ENCODE assay signal across 27 mouse cellular contexts in genomic region chr8:123025951-123026351, GRCm38 (mm10). TPM values are rescaled to one million over a fixed set of nuclear protein-coding genes. Genes with fewer than 3 reads are reported as not detected.
DNase-seq lines count a peak whose midpoint lies in the region; ATAC-seq and TF ChIP-seq lines count a peak whose summit lies in the region.
"Had no signal": no experiment of that assay in that cellular context is flagged by ENCODE, and none has a peak within 500 bp of the region (broad histone marks: within the 10 kb centered on the region; RNA-seq: fewer than 3 reads in every experiment).

No protein-coding gene starts in this region.

- H3K4me1 ChIP-seq in spleen, adult 2 months (ENCODE audit: control insufficient read depth, insufficient read depth, insufficient read length) = peaks cover 34% of the 10 kb centered on the region
- H3K4me1 ChIP-seq in forebrain, embryonic 10.5 days = peaks cover 8% of the 10 kb centered on the region
- H3K4me1 ChIP-seq: embryonic facial prominence, embryonic 12.5 days had no signal

- TF ChIP-seq CTCF in spleen, adult 2 months (IDR thresholded peaks at IDR 0.05; ENCODE audit: extremely low read depth, insufficient read depth, insufficient read length, insufficient replicate concordance) = no peak

- H3K27me3 ChIP-seq in spleen, adult 2 months (ENCODE audit: control insufficient read depth, insufficient read depth, low read length) = no peaks in the 10 kb centered on the region
- no peaks in the 10 kb centered on the region for H3K27me3 ChIP-seq in forebrain, embryonic 10.5 days (ENCODE audit: poor library complexity, severe bottlenecking)
- H3K27me3 ChIP-seq: embryonic facial prominence, embryonic 12.5 days; forebrain, embryonic 13.5 days; intestine, embryonic 15.5 days; liver, embryonic 15.5 days; midbrain, embryonic 12.5 days had no signal

- 47% methylated on average over 3 of the region's 3 CpGs for WGBS in spleen, adult 2 months
- WGBS in forebrain, embryonic 10.5 days = 91% methylated on average over 3 of the region's 3 CpGs

- no peaks in the 10 kb centered on the region for H3K9me3 ChIP-seq in forebrain, embryonic 10.5 days
- H3K9me3 ChIP-seq: embryonic facial prominence, embryonic 12.5 days; forebrain, embryonic 13.5 days; heart, embryonic 10.5 days; intestine, embryonic 15.5 days; liver, embryonic 15.5 days; midbrain, embryonic 12.5 days had no signal

- ATAC-seq in inflammation-experienced regulatory T-cells, adult 6 months = peak; percentile 39
- peak; percentile 35 for ATAC-seq in neutrophil, adult 5-6 weeks (ENCODE audit: extremely low read depth, insufficient number of reproducible peaks, low FRiP score, poor library complexity, severe bottlenecking)
- ATAC-seq: forebrain, embryonic 13.5 days; intestine, embryonic 15.5 days had no signal

- H3K4me3 ChIP-seq in spleen, adult 2 months (ENCODE audit: extremely low read depth, insufficient read depth, insufficient read length) = no peak overlapping the region
- H3K4me3 ChIP-seq in forebrain, embryonic 10.5 days = no peak overlapping the region
- H3K4me3 ChIP-seq: embryonic facial prominence, embryonic 12.5 days; erythroblast, embryonic 14.5 days; forebrain, embryonic 13.5 days; heart, embryonic 10.5 days; intestine, embryonic 15.5 days; left cerebral cortex, adult 2 months; liver, embryonic 15.5 days; midbrain, embryonic 12.5 days had no signal

- DNase-seq in spleen, adult 2 months (ENCODE audit: low read depth in 1 of 2, low spot score in 2 of 2) = no peak
- no peak for DNase-seq in spleen, postnatal 10 days (ENCODE audit: low spot score in 2 of 2)
- peak; percentile 71 for DNase-seq in T-cell, adult 2 months (ENCODE audit: low spot score)
- no peak for DNase-seq in heart, adult 8-10 months (ENCODE audit: low spot score)
- no peak for DNase-seq in embryo, embryonic 10 days (ENCODE audit: low spot score)
- no peak for DNase-seq in forebrain, embryonic 10.5 days (ENCODE audit: extremely low spot score, low spot score)
- DNase-seq: B cell, adult 2 months; cerebellum, adult 18-20 months; cerebellum, postnatal 14 days; heart, postnatal 4 days; kidney, adult 8-10 months; kidney, postnatal 36 days; retina, postnatal 1 day; right cerebral cortex, postnatal 25 days; spleen, adult 18-20 months; thymus, postnatal 25 days had no signal

- TF ChIP-seq POLR2A in spleen, adult 2 months (IDR thresholded peaks at IDR 0.05; ENCODE audit: low read depth, low read length) = no peak

- H3K36me3 ChIP-seq in spleen, adult 2 months (ENCODE audit: control insufficient read depth, insufficient read depth, low read length) = no peaks in the 10 kb centered on the region
- peaks cover 30% of the 10 kb centered on the region for H3K36me3 ChIP-seq in forebrain, embryonic 10.5 days (replicated peaks)
- H3K36me3 ChIP-seq: embryonic facial prominence, embryonic 12.5 days; intestine, embryonic 15.5 days; liver, embryonic 15.5 days had no signal

- peak overlapping the region; percentile 10; the same call in 1 of the 2 replicates for H3K27ac ChIP-seq in spleen, adult 2 months (ENCODE audit: insufficient read depth, low read length)
- no peak overlapping the region for H3K27ac ChIP-seq in forebrain, embryonic 10.5 days
- H3K27ac ChIP-seq: embryonic facial prominence, embryonic 12.5 days; forebrain, embryonic 13.5 days; heart, embryonic 10.5 days; hindbrain, embryonic 14.5 days; intestine, embryonic 15.5 days; left cerebral cortex, adult 2 months; liver, embryonic 15.5 days; midbrain, embryonic 12.5 days had no signal

RNA-seq across cellular contexts. Expression of gene Ankrd11, which starts 16.1 kb away (rescaled TPM):
- polyA plus RNA-seq in spleen, adult 2 months (2012; rRNA removed) = 76.3 and 77.7 TPM in 2 replicates
- polyA plus RNA-seq in inflammation-experienced regulatory T-cells, adult 6 months (2017; shearing (Covaris generic)) = 100 to 1,000 TPM in 1 of 3 experiments, 10 to 100 TPM in 2; 54.0 to 105 (median 84.1) TPM
- total RNA-seq in neutrophil, adult 5-6 weeks (2017) = 284 and 304 TPM in 2 replicates
- 10 to 100 TPM; 71.5 to 75.9 (median 75.2) TPM for total RNA-seq in heart, adult 8-10 months (2022)
- polyA plus RNA-seq in forebrain, embryonic 10.5 days (2016; fragmentation: Nextera tagmentation; extraction: Ambion mirVana) = 33.4 and 33.8 TPM in 2 replicates

RNA-seq across cellular contexts. Expression of gene Spg7, which starts 36.8 kb away (rescaled TPM):
- polyA plus RNA-seq in spleen, adult 2 months (2012; rRNA removed) = 62.6 and 74.1 TPM in 2 replicates
- polyA plus RNA-seq in inflammation-experienced regulatory T-cells, adult 6 months (2017; shearing (Covaris generic)) = 10 to 100 TPM; 16.5 to 35.2 (median 19.0) TPM
- total RNA-seq in neutrophil, adult 5-6 weeks (2017) = 47.3 and 65.8 TPM in 2 replicates
- total RNA-seq in heart, adult 8-10 months (2022) = 10 to 100 TPM; 86.9 to 99.5 (median 95.3) TPM
- 53.9 and 56.8 TPM in 2 replicates for polyA plus RNA-seq in forebrain, embryonic 10.5 days (2016; fragmentation: Nextera tagmentation; extraction: Ambion mirVana)
